In the genomic region with DNA sequence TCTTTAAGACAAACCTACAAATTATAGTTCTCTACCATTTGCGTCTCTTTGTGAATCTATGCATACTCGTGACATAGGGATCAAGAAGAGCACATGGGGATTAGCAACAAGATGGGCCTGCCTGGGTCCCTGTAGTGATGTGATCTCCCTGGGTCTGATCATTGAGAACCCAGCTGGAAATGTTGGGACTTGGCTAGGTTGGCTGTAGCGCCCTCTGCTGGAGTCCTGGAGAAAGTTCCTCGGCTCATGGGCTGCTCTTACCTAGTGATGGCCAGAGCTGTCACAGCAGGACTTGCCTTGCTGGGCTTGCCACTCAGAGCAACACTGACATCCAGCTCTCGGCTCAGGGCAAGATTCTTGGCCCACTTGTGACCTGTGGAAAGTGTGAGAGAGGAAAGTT, we compare ENCODE assay signal across 8 mouse cellular contexts. TPM values are rescaled to one million over a fixed set of nuclear protein-coding genes. Genes with fewer than 3 reads are reported as not detected.
A peak's percentile ranks its signal among the peaks of the same experiment; 100 is the strongest.
DNase-seq lines count a peak whose midpoint lies in the region; ATAC-seq and TF ChIP-seq lines count a peak whose summit lies in the region.

No protein-coding gene starts in this region.

- TF ChIP-seq CTCF in lung, adult 2 months (IDR thresholded peaks at IDR 0.05; ENCODE audit: insufficient read depth, low read length), result peak; percentile 67

- H3K4me1 ChIP-seq in lung, adult 2 months (ENCODE audit: control insufficient read depth, insufficient read depth, low read length), result no peaks in the 10 kb centered on the region

- TF ChIP-seq POLR2A in lung, adult 2 months (IDR thresholded peaks at IDR 0.05; ENCODE audit: borderline replicate concordance, extremely low read depth, low read depth, low read length), result no peak

- no peak overlapping the region for H3K4me3 ChIP-seq in lung, adult 2 months (replicated peaks; ENCODE audit: extremely low read depth, low read depth, low read length)

- DNase-seq in B cell, adult 2 months, result peak; percentile 38 to 42
- DNase-seq in WW6 (ENCODE audit: low read depth, low spot score), result peak; percentile 18
- peak; percentile 66 to 75 for DNase-seq in cerebellum, postnatal 25 days
- peak; percentile 45 for DNase-seq in gastrocnemius, postnatal 25 days
- DNase-seq in kidney, postnatal 4 days, result peak; percentile 76 to 81
- peak; percentile 38 for DNase-seq in lung, adult 2 months
- DNase-seq in right cerebral cortex, adult 18-20 months, result peak; percentile 66

- 46% methylated on average over 5 of the region's 5 CpGs for WGBS in lung, adult 2 months

- ATAC-seq in erythroblast, adult 5-6 weeks (replicated peaks; ENCODE audit: low FRiP score, poor library complexity, severe bottlenecking), result no peak

RNA-seq across cellular contexts. Expression of a gene that starts 30.7 kb away (rescaled TPM):
- under 1 TPM; 0.13 to 0.21 TPM for total RNA-seq in gastrocnemius, postnatal 25 days (2021)
- polyA plus RNA-seq in lung, adult 2 months (2012; rRNA removed), result 2.1 and 2.4 TPM in 2 replicates
- total RNA-seq in erythroblast, adult 5-6 weeks (2015; ENCODE audit: low replicate concordance), result not detected in 2 replicates
- not detected in 2 replicates for total RNA-seq in erythroblast, adult 5-6 weeks (2017; ENCODE audit: low replicate concordance)

Comparison
In these comparisons a context has a peak if more than half of its experiments do, and no peak if none do; other contexts are left out.
1. DNase-seq: peak in every context shown above with its lines; median percentile 78 in kidney, postnatal 4 days; 70 in cerebellum, postnatal 25 days; 66 in right cerebral cortex, adult 18-20 months; 45 in gastrocnemius, postnatal 25 days; 40 in B cell, adult 2 months; 38 in lung, adult 2 months; 18 in WW6.